Mouse (Mus musculus) bone marrow, adult 2 months (tissue): ENCODE results near the gene Rsph14. TPM values are rescaled to one million over a fixed set of nuclear protein-coding genes. Genes with fewer than 3 reads are reported as not detected.
A peak's percentile ranks its signal among the peaks of the same experiment; 100 is the strongest.

ENCODE experiments used
- H3K27ac ChIP-seq: fragments of 200-500 bp; 2 replicates; pipeline ENCODE4 v1.5.1; 2012; ENCODE audit warnings: low read depth, mild to moderate bottlenecking, control low read depth, inconsistent platforms, low read length; ENCODE audit not compliant: control insufficient read depth, poor library complexity, insufficient read depth
- H3K4me1 ChIP-seq: fragments of 200-500 bp; 2 replicates; pipeline ENCODE4 v1.6.1; 2011; ENCODE audit warnings: low read length; ENCODE audit not compliant: control insufficient read depth, insufficient read depth
- H3K4me3 ChIP-seq: fragments of 200-500 bp; replicated peaks from 2 replicates; pipeline ENCODE3; 2011; ENCODE audit warnings: mild to moderate bottlenecking, low read depth, low read length, control low read depth; ENCODE audit not compliant: control insufficient read depth
- CTCF ChIP-seq: fragments of 200-500 bp; IDR thresholded peaks from 2 replicates; pipeline ENCODE4 v1.5.1; 2011; ENCODE audit warnings: low read length, control low read depth; ENCODE audit not compliant: control insufficient read depth, insufficient read depth
- POLR2A ChIP-seq: fragments of 200-500 bp; IDR thresholded peaks from 2 replicates; pipeline ENCODE4 v1.6.1; 2011; ENCODE audit warnings: low read depth, mild to moderate bottlenecking, control low read depth, low read length, borderline replicate concordance; ENCODE audit not compliant: control insufficient read depth
- WGBS: fragments of 180-500 bp; shearing (Covaris S2); methylation state at CpG from one replicate; pipeline ENCODE4 v1.1.7; 2018; 5-methylcytosine and 5-hydroxymethylcytosine counted together
- polyA plus RNA-seq: library from polyadenylated mRNA; stranded (reverse); fragments of >200 nt; gene quantifications from 2 replicates; pipeline ENCODE4 v1.2.4, GENCODE M21; 2011; ENCODE audit warnings: low replicate concordance; ENCODE audit not compliant: missing spikeins, insufficient read depth, insufficient read length

The Rsph14 gene
- polyA plus RNA-seq, 1 experiment, result not detected

DNA sequence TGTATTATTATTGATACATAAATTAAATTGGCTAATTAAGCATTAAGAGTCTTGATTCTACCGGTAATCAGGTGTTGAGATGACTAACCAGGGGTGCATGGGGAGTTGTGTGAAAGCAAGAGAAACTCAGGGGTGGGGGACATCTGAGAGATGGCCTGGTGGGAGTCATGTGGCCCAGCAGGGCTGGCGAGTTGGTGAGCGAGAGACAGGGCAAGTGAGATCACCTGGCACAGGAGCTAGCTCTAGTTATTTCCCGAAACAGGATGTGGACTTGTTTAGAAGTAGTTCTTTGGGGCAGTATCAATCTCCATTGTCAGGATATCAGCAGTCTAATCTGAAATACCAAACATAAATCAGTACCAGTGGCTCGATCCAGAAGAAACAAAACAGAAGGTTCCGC is 100.8 kb downstream of the Rsph14 start:
- no peak for TF ChIP-seq CTCF
- TF ChIP-seq POLR2A, result no peak
- 66% methylated on average over 6 of the region's 6 CpGs for WGBS

DNA sequence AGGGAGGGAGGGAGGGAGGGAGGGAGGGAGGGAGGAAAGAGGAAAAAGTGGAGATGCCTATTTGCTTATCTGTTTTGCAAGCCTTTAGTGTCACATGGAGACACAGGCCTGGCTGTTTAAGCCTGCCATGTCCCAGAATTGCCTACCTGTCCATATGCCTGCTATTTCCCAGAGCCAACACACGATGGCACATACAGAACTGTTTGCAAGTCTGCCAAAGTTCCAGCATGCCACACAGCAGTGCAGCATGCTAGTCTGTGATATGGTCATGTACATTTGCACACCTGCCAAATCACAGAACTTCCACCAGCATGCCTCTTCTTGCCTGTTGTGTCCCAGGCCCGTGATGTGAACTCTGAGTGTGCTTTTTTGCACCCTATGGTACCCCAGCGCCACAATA is 101.8 kb downstream of the Rsph14 start:
- Histone ChIP-seq H3K4me3 (no peak overlapping the region), H3K27ac (no peak overlapping the region), H3K4me1 (no peaks in the 10 kb centered on the region)
- TF ChIP-seq POLR2A (no peak), CTCF (no peak)
- 65% methylated on average over 3 of the region's 3 CpGs for WGBS

More for the DNA sequence above, 100.8 kb downstream of the Rsph14 start:
- H3K4me3 ChIP-seq, result no peak overlapping the region
- H3K27ac ChIP-seq, result no peak overlapping the region
- H3K4me1 ChIP-seq, result no peaks in the 10 kb centered on the region

DNA sequence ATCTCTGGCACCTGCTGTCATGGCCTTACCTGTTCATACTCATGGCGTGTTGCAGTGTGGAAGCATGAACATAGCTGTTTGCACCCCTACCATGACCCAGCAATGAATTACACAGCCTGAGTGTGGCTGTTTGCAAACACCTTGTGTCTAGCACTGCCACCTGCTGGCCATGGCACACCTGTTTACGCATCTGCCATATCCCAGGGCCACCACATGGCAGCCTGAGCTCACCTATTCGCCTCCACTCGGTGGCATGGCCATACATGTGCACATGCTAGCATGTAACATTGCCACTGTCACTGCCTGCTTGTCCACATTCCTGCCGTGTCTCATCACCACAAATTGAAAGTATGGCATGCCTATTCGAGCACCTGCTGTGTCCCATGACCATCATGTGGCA is 102.8 kb downstream of the Rsph14 start:
- no peak overlapping the region for H3K4me3 ChIP-seq
- no peak for TF ChIP-seq POLR2A
- peak; percentile 46 for TF ChIP-seq CTCF
- 66% methylated on average over 6 of the region's 6 CpGs for WGBS
- H3K27ac ChIP-seq, result no peak overlapping the region
- peaks cover 1% of the 10 kb centered on the region; the same call in 1 of the 2 replicates for H3K4me1 ChIP-seq

DNA sequence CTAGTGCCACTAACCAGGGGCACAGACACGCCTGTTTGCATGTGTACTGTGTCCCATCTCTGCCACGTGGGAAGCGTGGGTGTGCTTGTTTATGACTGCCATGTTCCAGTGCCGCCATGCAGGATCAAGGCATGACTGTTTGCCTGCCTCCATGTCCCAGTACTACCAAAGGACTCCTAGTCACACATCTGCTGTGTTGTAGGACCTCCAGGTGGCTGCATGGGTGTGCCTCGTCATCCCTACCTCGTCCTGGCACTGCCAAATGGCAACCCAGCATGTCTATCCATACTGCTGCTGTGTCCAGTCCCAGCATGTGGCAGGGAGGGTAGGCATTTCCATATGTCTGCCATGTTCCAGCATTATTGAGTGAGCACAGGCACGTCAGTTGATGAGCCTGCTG is 104.1 kb downstream of the Rsph14 start:
- Histone ChIP-seq H3K27ac (no peak overlapping the region), H3K4me3 (no peak overlapping the region), H3K4me1 (peaks cover 1% of the 10 kb centered on the region; the same call in 1 of the 2 replicates)
- WGBS, result 78% methylated on average over 7 of the region's 7 CpGs
- no peak for TF ChIP-seq POLR2A
- no peak for TF ChIP-seq CTCF

DNA sequence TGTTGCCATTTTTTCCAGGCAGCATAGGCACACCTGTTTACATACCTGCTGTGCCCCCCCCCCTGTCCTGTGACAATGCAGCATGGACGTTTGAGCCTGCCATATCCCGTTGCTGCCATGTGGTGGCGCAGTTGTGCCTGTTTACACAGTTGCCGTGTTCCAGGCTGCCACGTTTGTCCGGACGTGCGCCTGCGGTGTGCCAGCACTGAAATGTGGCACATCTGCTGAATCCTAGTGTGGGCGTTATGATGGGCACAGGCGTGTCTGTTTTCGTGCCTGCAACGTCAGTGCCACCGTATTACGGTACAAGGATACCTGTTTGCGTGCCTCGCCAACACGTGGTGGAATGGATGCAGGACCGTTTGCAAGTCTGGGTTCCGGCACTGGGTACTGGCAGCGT is 107.1 kb downstream of the Rsph14 start:
- H3K27ac ChIP-seq, result no peak overlapping the region
- WGBS, result 18% methylated on average over 21 of the region's 21 CpGs
- no peak overlapping the region for H3K4me3 ChIP-seq
- TF ChIP-seq POLR2A (no peak), CTCF (peak; percentile 59)
- peaks cover 1% of the 10 kb centered on the region; the same call in 1 of the 2 replicates for H3K4me1 ChIP-seq

DNA sequence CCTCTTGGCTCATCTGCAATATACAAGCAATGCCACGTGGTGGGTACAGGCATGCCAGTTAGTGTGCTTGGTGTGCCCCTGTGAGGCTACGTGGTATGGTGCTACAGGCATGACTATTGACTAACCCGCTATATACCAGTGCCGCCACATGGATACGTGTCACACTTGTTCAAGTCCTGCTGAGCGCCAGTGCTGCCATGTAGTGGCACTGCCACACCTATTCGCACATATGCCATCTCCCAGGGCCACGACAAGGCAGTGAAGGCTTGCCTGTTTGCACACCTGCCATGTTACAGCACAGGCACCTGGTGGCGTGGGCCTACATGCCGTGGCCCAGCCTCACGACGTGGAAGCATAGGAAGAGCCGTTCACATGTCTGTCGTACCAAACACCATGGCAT is 108.1 kb downstream of the Rsph14 start:
- 85% methylated on average over 14 of the region's 14 CpGs for WGBS
- Histone ChIP-seq H3K4me1 (peaks cover 1% of the 10 kb centered on the region; the same call in 1 of the 2 replicates), H3K27ac (no peak overlapping the region), H3K4me3 (no peak overlapping the region)
- no peak for TF ChIP-seq POLR2A
- no peak for TF ChIP-seq CTCF

DNA sequence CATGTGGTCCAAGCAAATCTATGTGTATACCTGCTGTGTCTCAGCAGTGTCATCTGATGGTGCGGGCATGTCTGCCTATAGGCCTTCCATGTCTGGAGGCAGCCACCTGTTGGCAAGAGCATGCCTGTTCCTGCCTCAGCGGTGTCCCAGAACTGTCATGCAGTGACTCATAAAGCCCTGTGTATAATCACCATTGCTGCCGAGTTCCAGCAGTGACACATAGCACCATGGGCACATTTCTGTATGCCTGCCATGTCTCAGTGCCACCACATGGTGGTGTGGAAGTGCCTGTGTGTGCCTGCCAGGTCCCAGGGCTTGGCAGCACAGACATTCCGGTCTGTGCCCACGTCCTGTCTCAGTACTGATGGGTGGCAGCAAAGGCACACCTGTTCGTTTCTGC is 109.6 kb downstream of the Rsph14 start:
- TF ChIP-seq POLR2A, result no peak
- TF ChIP-seq CTCF, result peak; percentile 48; the same call in 1 of the 2 replicates
- H3K27ac ChIP-seq, result no peak overlapping the region
- H3K4me1 ChIP-seq, result peaks cover 1% of the 10 kb centered on the region; the same call in 1 of the 2 replicates
- H3K4me3 ChIP-seq, result no peak overlapping the region
- 25% methylated on average over 6 of the region's 6 CpGs for WGBS

DNA sequence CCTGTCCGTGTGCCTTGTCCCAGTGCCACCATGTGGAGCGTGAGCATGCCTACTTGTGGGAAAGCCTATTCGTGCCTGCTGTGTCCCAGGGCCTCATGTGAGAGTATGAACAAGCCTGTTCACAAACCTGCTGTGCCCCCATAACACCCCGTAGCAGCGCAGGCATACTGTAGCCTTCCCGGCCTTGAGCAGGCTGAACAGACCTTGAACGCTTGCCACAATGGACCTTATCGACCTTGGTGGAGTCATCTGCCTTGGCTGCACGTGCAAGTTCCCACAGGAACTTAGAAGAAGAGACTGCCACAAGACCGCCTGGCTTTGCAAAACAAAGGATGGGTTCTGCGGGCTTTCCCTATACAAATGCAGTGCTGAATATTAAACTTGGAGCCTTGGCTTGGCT is 110.8 kb downstream of the Rsph14 start:
- no peak overlapping the region for H3K4me3 ChIP-seq
- WGBS, result 82% methylated on average over 11 of the region's 11 CpGs
- H3K27ac ChIP-seq, result no peak overlapping the region
- peaks cover 1% of the 10 kb centered on the region; the same call in 1 of the 2 replicates for H3K4me1 ChIP-seq
- TF ChIP-seq POLR2A (no peak), CTCF (no peak)
